Mouse (Mus musculus): ENCODE measurements around the gene Agbl3.

- TF ChIP-seq CTCF (conservative IDR thresholded peaks at IDR 0.05; ENCODE audit: insufficient read depth, insufficient read length, low read depth, low read length), result no peak
- no peak for TF ChIP-seq POLR2A (IDR thresholded peaks at IDR 0.05; ENCODE audit: low read depth, low read length)
Observed at GRCm38 (mm10) chr6:34869225-34869915, 89.1 kb downstream of the Agbl3 start.
